Mouse (Mus musculus) megakaryocyte, embryonic 14.5 days (primary cell): ENCODE results near the gene Olfr601. TPM values are rescaled to one million over a fixed set of nuclear protein-coding genes. Genes with fewer than 3 reads are reported as not detected.
"Not testable (repeated sequence)": the region's sequence is repeated elsewhere in the genome, so short reads cannot be mapped to it uniquely, and the experiment has no call there.

Experiments used
- H3K27me3 ChIP-seq: replicated peaks from 2 replicates; pipeline ENCODE3; 2012; ENCODE audit warnings: inconsistent platforms
- H3K36me3 ChIP-seq: replicated peaks from 2 replicates; pipeline ENCODE3; 2012; ENCODE audit warnings: low read length, inconsistent platforms, mixed read lengths
- H3K4me1 ChIP-seq: 2 replicates; pipeline ENCODE4 v1.6.1; 2012; ENCODE audit warnings: inconsistent platforms
- H3K4me3 ChIP-seq: replicated peaks from 2 replicates; pipeline ENCODE3; 2012; ENCODE audit warnings: moderate library complexity, mild to moderate bottlenecking, inconsistent platforms
- H3K9me3 ChIP-seq: 2 replicates; pipeline ENCODE4 v1.6.1; 2012; ENCODE audit warnings: inconsistent platforms
- FLI1 ChIP-seq: IDR thresholded peaks from 2 replicates; pipeline ENCODE4 v1.6.1; 2012; ENCODE audit warnings: low read length, inconsistent platforms, mixed read lengths
- GATA1 ChIP-seq: IDR thresholded peaks from 3 replicates; pipeline ENCODE4 v1.6.1; 2012; ENCODE audit warnings: mixed read lengths, low read length, inconsistent platforms, borderline replicate concordance
- polyA plus RNA-seq: library from polyadenylated mRNA; stranded (reverse); fragments of >175 nt; gene quantifications from 2 replicates; pipeline ENCODE4 v1.2.3, GENCODE M21; 2012; ENCODE audit warnings: low replicate concordance; ENCODE audit not compliant: insufficient read depth

The Olfr601 gene
- polyA plus RNA-seq: not detected in 2 replicates

GRCm38 (mm10) chr7:103362555-103362954, at the start of gene Olfr601:
Gene Olfr601, minus strand, starts transcription at chr7:103362655.
- TF ChIP-seq FLI1: no peak
- H3K9me3 ChIP-seq: peaks cover 9% of the 10 kb centered on the region; the same call in 1 of the 2 replicates
- H3K4me3 ChIP-seq: no peak within 1 kb of the TSS
- H3K4me1 ChIP-seq: no peaks in the 10 kb centered on the region
- H3K27me3 ChIP-seq: no peaks in the 10 kb centered on the region
- no peaks in the 10 kb centered on the region for H3K36me3 ChIP-seq

- not testable (repeated sequence) for H3K4me1 ChIP-seq, H3K27me3 ChIP-seq, H3K4me3 ChIP-seq, H3K36me3 ChIP-seq, H3K9me3 ChIP-seq
Observed at GRCm38 (mm10) chr7:103406521-103407055, 44.1 kb upstream of the Olfr601 start.

GRCm38 (mm10) chr7:103398981-103399380, 36.5 kb upstream of the Olfr601 start:
- Histone ChIP-seq H3K4me1 (no peaks in the 10 kb centered on the region), H3K36me3 (no peaks in the 10 kb centered on the region), H3K9me3 (no peaks in the 10 kb centered on the region), H3K4me3 (no peak overlapping the region), H3K27me3 (no peaks in the 10 kb centered on the region)
- TF ChIP-seq GATA1: no peak
- no peak for TF ChIP-seq FLI1

GRCm38 (mm10) chr7:103397758-103398157, 35.3 kb upstream of the Olfr601 start:
- no peak overlapping the region for H3K4me3 ChIP-seq
- H3K36me3 ChIP-seq: no peaks in the 10 kb centered on the region
- H3K27me3 ChIP-seq: no peaks in the 10 kb centered on the region
- TF ChIP-seq FLI1 (no peak), GATA1 (no peak)
- H3K9me3 ChIP-seq: no peaks in the 10 kb centered on the region
- H3K4me1 ChIP-seq: no peaks in the 10 kb centered on the region

- no peak for TF ChIP-seq GATA1
- TF ChIP-seq FLI1: no peak
- H3K36me3 ChIP-seq: no peaks in the 10 kb centered on the region
- no peak within 1 kb of the TSS for H3K4me3 ChIP-seq
- H3K4me1 ChIP-seq: no peaks in the 10 kb centered on the region
- H3K27me3 ChIP-seq: no peaks in the 10 kb centered on the region
- H3K9me3 ChIP-seq: no peaks in the 10 kb centered on the region
Observed at GRCm38 (mm10) chr7:103386077-103386476, 23.6 kb upstream of the Olfr601 start, which contains the start of gene Olfr603. Gene Olfr603, minus strand, starts transcription at chr7:103386177.

GRCm38 (mm10) chr7:103349569-103349968, 12.9 kb downstream of the Olfr601 start, which contains the start of gene Olfr600:
Gene Olfr600, minus strand, starts transcription at chr7:103349669.
- no peaks in the 10 kb centered on the region for H3K27me3 ChIP-seq
- no peak within 1 kb of the TSS for H3K4me3 ChIP-seq
- TF ChIP-seq FLI1 (no peak), GATA1 (no peak)
- H3K4me1 ChIP-seq: no peaks in the 10 kb centered on the region
- no peaks in the 10 kb centered on the region for H3K36me3 ChIP-seq
- no peaks in the 10 kb centered on the region for H3K9me3 ChIP-seq

GRCm38 (mm10) chr7:103335617-103336016, 26.8 kb downstream of the Olfr601 start, which contains the start of gene Olfr599:
Gene Olfr599, plus strand, starts transcription at chr7:103335917.
- Histone ChIP-seq H3K4me1 (no peaks in the 10 kb centered on the region), H3K4me3 (no peak within 1 kb of the TSS), H3K27me3 (no peaks in the 10 kb centered on the region), H3K9me3 (0 out of 2 replicates have a peak, but pooled peaks cover 4% of the 10 kb centered on the region), H3K36me3 (no peaks in the 10 kb centered on the region)
- no peak for TF ChIP-seq FLI1
- no peak for TF ChIP-seq GATA1

GRCm38 (mm10) chr7:103323268-103323667, 39.2 kb downstream of the Olfr601 start, which contains the start of gene Olfr598:
Gene Olfr598, plus strand, starts transcription at chr7:103323568.
- no peaks in the 10 kb centered on the region for H3K9me3 ChIP-seq
- H3K36me3 ChIP-seq: no peaks in the 10 kb centered on the region
- no peak within 1 kb of the TSS for H3K4me3 ChIP-seq
- TF ChIP-seq GATA1 (no peak), FLI1 (no peak)
- no peaks in the 10 kb centered on the region for H3K4me1 ChIP-seq
- H3K27me3 ChIP-seq: no peaks in the 10 kb centered on the region

GRCm38 (mm10) chr7:103316015-103316414, 46.4 kb downstream of the Olfr601 start, which contains the start of gene Olfr597:
Gene Olfr597, plus strand, starts transcription at chr7:103316315.
- H3K4me1 ChIP-seq, H3K4me3 ChIP-seq, H3K9me3 ChIP-seq, H3K27me3 ChIP-seq, H3K36me3 ChIP-seq: not testable (repeated sequence)

Other genes with a start within 250 kb of the Olfr601 start
- not detected in 2 replicates for gene Olfr586, start 237.0 kb downstream of the Olfr601 start, polyA plus RNA-seq
- gene Olfr588-ps1, start 221.8 kb downstream of the Olfr601 start, polyA plus RNA-seq: not detected in 2 replicates
- gene Olfr589, start 206.3 kb downstream of the Olfr601 start, polyA plus RNA-seq: not detected in 2 replicates
- 2.6 TPM in 1 of 2 replicates, not detected in the other for gene Olfr591, start 184.3 kb downstream of the Olfr601 start, polyA plus RNA-seq
- not detected in 2 replicates for gene Olfr592, start 177.9 kb downstream of the Olfr601 start, polyA plus RNA-seq
- gene Olfr593, start 150.8 kb downstream of the Olfr601 start, polyA plus RNA-seq: not detected in 2 replicates
- gene Olfr594, start 145.7 kb downstream of the Olfr601 start, polyA plus RNA-seq: not detected in 2 replicates
- not detected in 2 replicates for gene Usp17ld, start 110.2 kb downstream of the Olfr601 start, polyA plus RNA-seq
- gene Olfr596, start 57.0 kb downstream of the Olfr601 start, polyA plus RNA-seq: not detected in 2 replicates
- gene Olfr597, start 46.3 kb downstream of the Olfr601 start, polyA plus RNA-seq: not detected in 2 replicates
- gene Olfr598, start 39.1 kb downstream of the Olfr601 start, polyA plus RNA-seq: not detected in 2 replicates
- not detected in 2 replicates for gene Olfr599, start 26.7 kb downstream of the Olfr601 start, polyA plus RNA-seq
- gene Olfr600, start 13.0 kb downstream of the Olfr601 start, polyA plus RNA-seq: 4.6 TPM in 1 of 2 replicates, not detected in the other
- not detected in 2 replicates for gene Olfr603, start 23.5 kb upstream of the Olfr601 start, polyA plus RNA-seq
- not detected in 2 replicates for gene Usp17lc, start 52.4 kb upstream of the Olfr601 start, polyA plus RNA-seq
- gene Olfr605, start 82.8 kb upstream of the Olfr601 start, polyA plus RNA-seq: not detected in 2 replicates
- gene Olfr606, start 86.4 kb upstream of the Olfr601 start, polyA plus RNA-seq: not detected in 2 replicates
- gene Olfr607, start 101.5 kb upstream of the Olfr601 start, polyA plus RNA-seq: not detected in 2 replicates
- not detected in 2 replicates for gene Olfr608, start 107.2 kb upstream of the Olfr601 start, polyA plus RNA-seq
- not detected in 2 replicates for gene Olfr609, start 135.4 kb upstream of the Olfr601 start, polyA plus RNA-seq
- gene Olfr610, start 149.5 kb upstream of the Olfr601 start, polyA plus RNA-seq: not detected in 2 replicates
- gene Olfr611, start 158.2 kb upstream of the Olfr601 start, polyA plus RNA-seq: not detected in 2 replicates
- gene Olfr612, start 180.1 kb upstream of the Olfr601 start, polyA plus RNA-seq: not detected in 2 replicates
- gene Olfr613, start 185.4 kb upstream of the Olfr601 start, polyA plus RNA-seq: not detected in 2 replicates
- not detected in 2 replicates for gene Olfr615, start 193.4 kb upstream of the Olfr601 start, polyA plus RNA-seq
- not detected in 2 replicates for gene Olfr616, start 206.5 kb upstream of the Olfr601 start, polyA plus RNA-seq
- not detected in 2 replicates for gene Olfr617, start 210.4 kb upstream of the Olfr601 start, polyA plus RNA-seq
- not detected in 2 replicates for gene Olfr618, start 227.4 kb upstream of the Olfr601 start, polyA plus RNA-seq
- not detected in 2 replicates for gene Olfr619, start 237.9 kb upstream of the Olfr601 start, polyA plus RNA-seq
- gene Olfr620, start 249.9 kb upstream of the Olfr601 start, polyA plus RNA-seq: not detected in 2 replicates